Mouse (Mus musculus) neural tube, embryonic 15.5 days (tissue): ENCODE data around the gene Kcnn1. TPM values are rescaled to one million over a fixed set of nuclear protein-coding genes. Genes with fewer than 3 reads are reported as not detected.

Source experiments
- ATAC-seq: fragments of 200-750 bp; cut with Nextera tagmentation; 2 replicates; pipeline ENCODE4 v1.8.0; 2017; ENCODE audit warnings: mild to moderate bottlenecking, moderate TSS enrichment, moderate library complexity; ENCODE audit not compliant: low FRiP score
- H3K27ac ChIP-seq: fragments of 300-500 bp; sonication (generic); replicated peaks from 2 replicates; pipeline ENCODE4 v1.5.1; 2015; ENCODE audit warnings: mild to moderate bottlenecking, inconsistent platforms
- H3K27me3 ChIP-seq: fragments of 300-500 bp; sonication (generic); replicated peaks from 2 replicates; pipeline ENCODE4 v1.6.1; 2015; ENCODE audit warnings: inconsistent platforms
- H3K36me3 ChIP-seq: fragments of 300-500 bp; sonication (generic); 2 replicates; pipeline ENCODE4 v1.6.1; 2015; ENCODE audit warnings: inconsistent platforms
- H3K4me1 ChIP-seq: fragments of 300-500 bp; sonication (generic); 2 replicates; pipeline ENCODE4 v1.6.1; 2015; ENCODE audit warnings: inconsistent platforms
- H3K4me2 ChIP-seq: fragments of 300-500 bp; sonication (generic); 2 replicates; pipeline ENCODE4 v1.6.1; 2015; ENCODE audit warnings: inconsistent platforms, mild to moderate bottlenecking, moderate library complexity
- H3K4me3 ChIP-seq: fragments of 300-500 bp; sonication (generic); replicated peaks from 2 replicates; pipeline ENCODE4 v1.5.1; 2015; ENCODE audit warnings: mild to moderate bottlenecking, inconsistent platforms
- H3K9ac ChIP-seq: fragments of 300-500 bp; sonication (generic); replicated peaks from 2 replicates; pipeline ENCODE4 v1.6.1; 2015; ENCODE audit warnings: mild to moderate bottlenecking, inconsistent platforms
- H3K9me3 ChIP-seq: fragments of 300-500 bp; sonication (generic); replicated peaks from 2 replicates; pipeline ENCODE4 v1.6.1; 2016; ENCODE audit warnings: inconsistent platforms
- WGBS: fragments of 180-500 bp; shearing (Covaris S2); methylation state at CpG from one replicate; pipeline ENCODE4 v1.1.7; 2015; ENCODE audit warnings: mixed read lengths; 5-methylcytosine and 5-hydroxymethylcytosine counted together
- polyA plus RNA-seq: library from polyadenylated mRNA; unstranded; fragments of >200 nt; fragmentation: Nextera tagmentation; extraction: Ambion mirVana; gene quantifications from 2 replicates; pipeline ENCODE4 v1.2.1, GENCODE M21; 2015

Kcnn1 gene
- polyA plus RNA-seq, 1 experiment from 2014 or later = 18.6 TPM

DNA sequence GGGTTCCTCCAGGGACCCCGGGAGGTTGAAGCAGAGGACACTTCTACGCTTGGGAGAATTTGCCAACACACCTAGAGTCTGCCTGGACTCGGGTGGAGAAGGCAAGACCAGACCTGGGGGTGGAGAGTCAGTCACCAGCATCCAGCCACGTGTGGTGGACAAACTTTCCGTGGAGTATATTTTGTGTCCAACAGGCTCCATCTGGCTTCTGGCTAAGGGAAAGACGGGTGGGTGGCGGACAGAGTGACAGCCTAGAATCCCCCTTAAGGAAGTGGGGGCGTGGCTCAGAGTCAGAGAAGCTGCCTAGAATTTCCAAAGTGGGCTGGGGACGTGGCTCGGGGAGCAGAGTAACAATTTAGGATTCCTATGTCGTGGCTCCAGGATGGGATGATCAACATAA lies 41.1 kb downstream of the Kcnn1 start:
- no peaks in the 10 kb centered on the region for H3K36me3 ChIP-seq
- no peaks in the 10 kb centered on the region for H3K9me3 ChIP-seq
- H3K4me2 ChIP-seq = no peak overlapping the region
- H3K9ac ChIP-seq = no peak overlapping the region
- H3K27ac ChIP-seq = no peak overlapping the region
- 0 out of 2 replicates have a peak, but pooled peaks have one; percentile 13 for ATAC-seq
- H3K27me3 ChIP-seq = peaks cover 30% of the 10 kb centered on the region
- no peak overlapping the region for H3K4me3 ChIP-seq
- peaks cover 2% of the 10 kb centered on the region for H3K4me1 ChIP-seq
- 50% methylated on average over 11 of the region's 11 CpGs for WGBS

DNA sequence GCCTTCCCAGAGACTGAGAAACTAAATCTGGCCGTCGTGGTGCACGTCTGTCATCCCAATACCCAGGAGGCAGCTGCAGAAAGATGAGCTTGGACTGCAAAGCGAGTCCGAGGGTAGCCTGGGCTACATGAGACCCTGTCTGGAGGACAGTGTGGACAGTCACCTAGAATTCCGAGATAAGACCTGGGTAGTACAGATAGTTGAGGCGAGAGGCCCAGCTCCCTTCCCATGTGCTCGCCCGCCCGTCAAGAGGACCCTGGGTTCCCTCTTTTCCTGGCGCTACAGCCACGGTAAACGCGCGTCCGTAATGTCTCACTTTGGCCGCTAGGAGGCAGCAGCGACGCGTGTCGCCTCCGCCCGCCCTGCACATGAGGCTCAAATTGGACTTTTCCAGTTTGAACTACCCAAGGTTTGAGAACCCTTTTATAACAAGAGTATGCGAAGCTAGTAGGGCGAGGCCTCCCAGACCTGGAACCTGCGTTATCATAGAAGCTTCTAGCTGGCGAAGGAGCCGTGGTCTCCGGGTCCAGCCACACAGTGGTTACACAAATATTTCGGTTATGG lies 41.6 kb downstream of the Kcnn1 start:
- 16% methylated on average over 30 of the region's 30 CpGs for WGBS
- H3K27me3 ChIP-seq = peaks cover 35% of the 10 kb centered on the region
- H3K9me3 ChIP-seq = no peaks in the 10 kb centered on the region
- no peaks in the 10 kb centered on the region for H3K36me3 ChIP-seq
- peaks cover 7% of the 10 kb centered on the region for H3K4me1 ChIP-seq
- no peak overlapping the region for H3K4me3 ChIP-seq
- H3K27ac ChIP-seq = no peak overlapping the region
- no peak overlapping the region for H3K9ac ChIP-seq
- 0 out of 2 replicates have a peak, but pooled peaks have one; percentile 28 for ATAC-seq
- no peak overlapping the region for H3K4me2 ChIP-seq

DNA sequence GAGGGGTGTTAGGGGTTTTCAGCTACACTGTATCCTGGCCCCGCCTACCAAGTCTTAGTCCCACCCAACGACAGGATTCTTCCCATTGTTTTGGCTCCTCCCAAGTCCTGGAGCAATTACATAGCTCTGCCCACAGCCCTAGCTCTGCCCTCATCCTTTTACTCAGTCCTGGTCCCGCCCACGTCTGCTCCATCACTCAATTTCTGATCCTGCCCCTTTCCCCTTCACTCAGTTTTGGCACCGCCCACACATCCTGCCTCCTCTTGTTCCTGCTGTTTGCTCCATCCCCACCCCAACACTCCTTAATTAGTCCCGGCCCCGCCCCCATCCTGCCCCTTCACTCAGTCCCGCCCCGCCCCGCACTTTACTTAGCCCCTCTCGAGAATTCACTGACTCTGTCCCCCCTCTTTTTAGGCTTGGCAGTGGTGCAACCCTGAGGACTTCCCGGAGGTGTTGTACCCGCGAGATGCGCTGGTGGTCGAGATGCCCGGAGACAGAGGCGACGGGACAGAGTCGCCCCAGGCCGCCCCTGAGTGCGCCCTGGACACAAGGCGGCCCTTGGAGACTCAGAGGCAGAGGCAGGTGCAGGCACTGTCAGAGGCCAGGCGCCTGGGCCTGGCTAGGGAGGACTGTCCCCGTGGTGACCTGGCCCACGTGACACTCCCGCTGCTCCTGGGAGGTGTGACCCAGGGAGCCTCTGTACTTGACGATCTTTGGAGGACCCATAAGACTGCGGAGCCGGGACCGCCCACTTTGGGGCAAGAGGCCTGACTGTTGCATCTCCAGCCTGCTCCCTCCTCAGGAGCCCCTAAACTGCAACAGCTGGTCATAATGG lies 42.7 kb downstream of the Kcnn1 start:
- H3K27me3 ChIP-seq = peaks cover 42% of the 10 kb centered on the region
- peaks cover 7% of the 10 kb centered on the region for H3K4me1 ChIP-seq
- H3K4me2 ChIP-seq = 0 out of 2 replicates have a peak overlapping the region, but pooled peaks have one; percentile 0
- 3% methylated on average over 31 of the region's 31 CpGs for WGBS
- no peak overlapping the region for H3K9ac ChIP-seq
- 0 out of 2 replicates have a peak, but pooled peaks have one; percentile 25 for ATAC-seq
- H3K27ac ChIP-seq = no peak overlapping the region
- no peaks in the 10 kb centered on the region for H3K36me3 ChIP-seq
- H3K4me3 ChIP-seq = no peak overlapping the region
- no peaks in the 10 kb centered on the region for H3K9me3 ChIP-seq

DNA sequence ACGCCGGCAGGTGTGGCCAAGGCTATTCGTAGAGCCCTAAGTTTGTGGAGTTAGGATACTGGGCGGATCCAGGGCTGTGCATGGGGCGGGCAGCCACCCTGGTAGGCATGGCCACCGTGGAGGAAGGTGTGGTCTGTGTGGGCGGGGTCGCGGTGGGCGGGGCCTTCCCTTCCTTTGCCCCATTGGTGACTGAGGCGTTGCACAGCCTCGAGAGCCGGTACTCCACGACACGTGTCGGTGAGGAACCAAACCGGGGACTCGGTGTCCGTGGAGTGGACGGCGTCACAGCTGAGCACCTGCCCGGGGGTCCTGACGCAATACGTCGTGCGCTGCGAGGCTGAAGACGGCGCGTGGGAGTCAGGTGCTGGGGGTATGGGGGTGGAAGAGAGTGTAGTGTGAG lies 46.4 kb downstream of the Kcnn1 start:
- H3K4me2 ChIP-seq = peak overlapping the region; percentile 49
- H3K4me1 ChIP-seq = peaks cover 7% of the 10 kb centered on the region
- H3K36me3 ChIP-seq = no peaks in the 10 kb centered on the region
- peak; percentile 24; the same call in 1 of the 2 replicates for ATAC-seq
- peak overlapping the region; percentile 20 for H3K4me3 ChIP-seq
- H3K27ac ChIP-seq = no peak overlapping the region
- peaks cover 57% of the 10 kb centered on the region for H3K27me3 ChIP-seq
- no peak overlapping the region for H3K9ac ChIP-seq
- H3K9me3 ChIP-seq = no peaks in the 10 kb centered on the region
- 8% methylated on average over 30 of the region's 30 CpGs for WGBS

DNA sequence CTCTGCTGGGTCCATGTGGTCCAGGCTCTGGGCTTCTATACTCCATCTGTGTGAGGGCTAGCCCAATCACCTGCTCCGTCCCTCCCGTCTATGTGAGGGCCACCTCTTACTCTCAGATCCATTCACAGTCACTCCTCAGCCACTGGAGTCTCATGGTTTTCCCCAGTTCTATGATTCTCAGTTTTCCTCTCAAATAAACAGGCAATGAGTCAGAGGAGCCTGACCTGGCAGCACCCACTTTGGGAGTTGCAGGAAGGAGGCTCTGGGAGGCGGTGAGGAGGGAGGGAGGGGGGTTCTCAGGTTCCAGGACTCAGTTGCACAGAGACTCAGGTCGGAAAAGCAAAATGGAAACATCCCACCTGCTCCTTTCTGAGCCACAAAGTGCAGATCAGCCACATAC lies 50.2 kb downstream of the Kcnn1 start:
- H3K27ac ChIP-seq = no peak overlapping the region
- no peak overlapping the region for H3K4me3 ChIP-seq
- ATAC-seq = no peak
- no peak overlapping the region for H3K4me2 ChIP-seq
- H3K9me3 ChIP-seq = no peaks in the 10 kb centered on the region
- peaks cover 38% of the 10 kb centered on the region for H3K27me3 ChIP-seq
- H3K9ac ChIP-seq = no peak overlapping the region
- peaks cover 7% of the 10 kb centered on the region for H3K4me1 ChIP-seq
- no peaks in the 10 kb centered on the region for H3K36me3 ChIP-seq
- 77% methylated on average over 4 of the region's 4 CpGs for WGBS

DNA sequence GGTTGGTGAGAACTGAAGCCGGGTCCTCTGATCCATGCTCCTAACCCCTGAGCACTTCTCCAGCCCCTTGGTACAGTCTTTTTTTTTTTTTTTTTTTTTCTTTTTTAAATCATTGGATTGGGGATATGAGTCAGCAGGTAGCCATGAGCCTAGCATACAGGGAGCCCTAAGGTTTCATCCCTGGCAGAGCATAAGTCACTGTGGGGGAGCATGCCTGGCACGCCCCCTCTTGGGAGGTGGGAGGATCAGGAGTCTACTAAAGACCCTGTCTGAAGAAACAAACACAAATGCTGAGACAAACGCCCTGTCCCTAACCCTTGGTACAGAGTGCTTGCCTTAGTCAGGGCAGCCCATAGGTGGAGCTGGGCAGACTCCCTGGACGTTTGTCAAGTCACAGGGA lies 51.0 kb downstream of the Kcnn1 start:
- Histone ChIP-seq H3K36me3 (no peaks in the 10 kb centered on the region), H3K27me3 (peaks cover 35% of the 10 kb centered on the region), H3K27ac (no peak overlapping the region), H3K4me2 (no peak overlapping the region), H3K9ac (no peak overlapping the region), H3K4me3 (no peak overlapping the region), H3K4me1 (peaks cover 6% of the 10 kb centered on the region), H3K9me3 (no peaks in the 10 kb centered on the region)
- 50% methylated on average over 4 of the region's 4 CpGs for WGBS
- ATAC-seq = no peak

DNA sequence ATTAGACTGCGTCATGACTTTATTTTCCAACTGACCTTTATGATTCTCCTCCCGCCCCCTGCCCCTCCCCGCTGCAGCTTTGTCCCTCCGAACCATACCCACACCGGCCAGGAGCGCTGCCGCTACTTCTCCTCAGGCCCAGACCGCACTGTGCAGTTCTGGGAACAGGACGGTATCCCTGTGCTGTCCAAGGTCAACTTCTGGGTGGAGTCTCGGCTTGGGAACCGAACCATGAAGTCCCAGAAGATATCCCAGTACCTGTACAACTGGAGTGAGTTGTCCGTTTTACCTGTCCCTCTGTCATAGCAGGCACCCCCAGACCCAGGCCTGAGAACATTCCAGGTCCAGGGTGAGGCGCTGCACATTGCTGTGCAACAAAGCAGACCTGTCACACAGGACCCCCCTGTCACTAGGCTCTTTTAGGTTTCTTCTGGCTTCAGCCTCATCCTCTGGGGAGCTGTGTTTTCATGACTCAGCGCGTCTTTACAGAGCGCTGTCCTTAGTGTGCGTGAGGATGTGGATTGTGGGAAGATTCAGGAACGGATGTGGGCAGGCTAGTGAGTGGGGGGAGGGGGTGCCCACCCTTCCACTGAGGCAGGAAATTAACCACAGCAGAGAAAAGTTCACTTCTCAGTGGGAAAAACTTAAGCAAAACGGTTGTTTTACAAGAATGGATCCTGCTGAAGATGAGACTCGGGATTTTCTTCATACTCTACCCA lies 51.9 kb downstream of the Kcnn1 start:
- WGBS = 70% methylated on average over 20 of the region's 20 CpGs
- Histone ChIP-seq H3K27ac (no peak overlapping the region), H3K36me3 (no peaks in the 10 kb centered on the region), H3K4me1 (no peaks in the 10 kb centered on the region), H3K27me3 (peaks cover 28% of the 10 kb centered on the region), H3K9ac (no peak overlapping the region), H3K4me2 (no peak overlapping the region), H3K4me3 (no peak overlapping the region), H3K9me3 (no peaks in the 10 kb centered on the region)
- ATAC-seq = no peak

DNA sequence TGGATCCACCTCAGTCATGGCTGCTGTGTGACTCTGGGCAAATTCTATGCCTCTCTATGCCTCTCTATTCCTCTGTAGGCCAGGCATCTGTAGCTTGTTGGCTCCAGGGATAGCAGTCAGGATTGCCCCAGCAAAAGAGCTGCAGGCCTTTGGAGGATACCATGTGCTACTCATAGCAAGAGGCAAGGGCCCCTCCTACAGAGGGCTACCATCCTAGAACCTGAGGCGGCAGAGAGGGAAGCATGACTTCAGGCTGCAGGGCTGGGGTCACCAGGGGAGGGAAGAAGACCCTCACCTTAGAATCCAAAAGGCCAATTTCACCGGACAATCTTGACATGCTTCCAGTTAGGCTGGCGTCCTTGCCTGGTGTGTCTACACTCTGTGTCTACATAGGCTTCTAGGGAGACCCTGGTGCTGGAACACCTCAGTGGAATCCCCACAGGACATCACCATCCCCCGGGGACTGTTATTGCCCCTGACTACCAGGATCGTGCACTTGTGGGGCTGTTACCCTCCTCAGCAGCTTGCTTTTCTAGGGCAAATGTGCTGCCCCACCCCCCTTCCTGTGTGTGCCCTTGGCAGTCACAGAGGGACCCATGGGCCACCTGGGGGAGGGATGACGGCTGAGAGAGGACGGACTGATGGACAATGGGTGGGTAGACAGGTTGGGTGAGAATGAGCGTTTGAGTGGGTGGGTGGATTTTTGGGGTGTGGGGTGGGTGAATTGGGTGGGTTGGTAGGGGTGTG lies 53.9 kb downstream of the Kcnn1 start:
- H3K9me3 ChIP-seq = no peaks in the 10 kb centered on the region
- H3K4me1 ChIP-seq = peaks cover 10% of the 10 kb centered on the region
- WGBS = 80% methylated on average over 8 of the region's 8 CpGs
- no peak overlapping the region for H3K4me3 ChIP-seq
- no peak overlapping the region for H3K4me2 ChIP-seq
- H3K27ac ChIP-seq = no peak overlapping the region
- H3K36me3 ChIP-seq = no peaks in the 10 kb centered on the region
- H3K27me3 ChIP-seq = peaks cover 37% of the 10 kb centered on the region
- no peak for ATAC-seq
- no peak overlapping the region for H3K9ac ChIP-seq

DNA sequence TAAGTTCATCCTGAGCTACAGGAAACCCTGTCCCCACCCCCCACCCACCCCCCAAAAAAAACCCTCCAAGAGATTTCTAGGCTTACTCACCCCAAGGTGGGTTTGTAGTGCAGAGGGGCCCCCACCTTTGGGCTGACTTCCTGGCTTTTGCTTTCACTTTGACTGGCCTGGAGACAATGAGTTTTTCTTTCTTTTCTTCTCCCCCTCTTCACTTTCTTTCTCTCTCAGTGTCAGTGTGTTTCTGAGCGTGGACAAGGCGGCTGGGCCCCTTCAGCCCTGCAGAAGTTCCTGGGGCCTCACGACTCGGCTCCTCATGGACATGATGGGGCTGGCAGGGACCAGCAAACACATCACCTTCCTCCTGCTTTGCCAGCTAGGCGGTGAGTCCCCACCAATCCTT lies 54.8 kb downstream of the Kcnn1 start, which contains the start of gene Il12rb1:
Gene Il12rb1, plus strand, starts transcription at position 211 of the 400 bp plus-strand sequence.
- ATAC-seq = no peak
- H3K9ac ChIP-seq = no peak within 1 kb of the TSS
- 57% methylated on average over 5 of the region's 5 CpGs for WGBS
- no peak within 1 kb of the TSS for H3K27ac ChIP-seq
- H3K4me1 ChIP-seq = peaks cover 16% of the 10 kb centered on the region
- H3K36me3 ChIP-seq = no peaks in the 10 kb centered on the region
- no peaks in the 10 kb centered on the region for H3K9me3 ChIP-seq
- no peak within 1 kb of the TSS for H3K4me3 ChIP-seq
- no peak within 1 kb of the TSS for H3K4me2 ChIP-seq
- H3K27me3 ChIP-seq = peaks cover 37% of the 10 kb centered on the region

DNA sequence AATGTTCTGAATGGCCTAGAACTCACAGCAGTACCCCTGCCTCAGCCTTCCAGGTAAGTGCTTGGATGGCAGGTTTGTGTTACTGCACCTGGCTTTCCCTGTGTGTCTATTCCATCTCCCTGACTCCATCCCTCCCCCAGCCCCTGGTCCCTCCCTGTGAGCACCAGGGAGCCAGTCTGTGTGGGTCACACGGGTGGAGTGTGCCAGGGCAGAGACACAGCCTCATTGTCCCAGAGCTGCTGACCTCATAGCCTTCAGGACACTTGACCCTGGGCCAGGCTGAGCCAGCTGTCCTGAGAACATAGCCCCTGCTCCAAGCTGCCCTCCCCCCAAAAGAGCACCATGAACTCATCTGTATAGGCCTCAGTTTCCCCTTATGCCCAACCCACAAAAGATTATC lies 55.8 kb downstream of the Kcnn1 start:
- Histone ChIP-seq H3K36me3 (no peaks in the 10 kb centered on the region), H3K4me3 (no peak overlapping the region), H3K27me3 (peaks cover 44% of the 10 kb centered on the region), H3K9me3 (no peaks in the 10 kb centered on the region), H3K27ac (no peak overlapping the region), H3K4me1 (peaks cover 16% of the 10 kb centered on the region), H3K9ac (no peak overlapping the region), H3K4me2 (no peak overlapping the region)
- 45% methylated on average over 1 of the region's 1 CpGs for WGBS
- no peak for ATAC-seq

DNA sequence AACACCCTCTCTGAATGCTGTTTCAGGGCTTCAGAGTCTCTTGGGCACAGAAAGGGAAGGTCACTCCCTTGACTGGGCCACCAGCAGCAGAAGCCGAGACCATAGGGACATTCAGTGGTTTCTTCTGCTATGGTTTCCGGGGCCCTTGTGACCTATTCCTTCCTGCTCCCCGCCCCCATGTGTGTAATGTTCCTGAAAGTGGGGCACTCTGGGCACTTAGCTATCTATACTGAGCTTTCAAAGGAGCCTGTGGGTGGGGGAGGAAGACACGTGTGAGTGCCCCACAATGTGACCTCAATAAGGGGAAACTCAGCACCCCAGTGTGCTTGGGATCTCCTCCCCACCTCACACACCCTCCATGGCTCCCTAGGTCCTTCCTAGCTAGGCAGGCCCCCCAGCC lies 56.5 kb downstream of the Kcnn1 start:
- H3K27me3 ChIP-seq = peaks cover 51% of the 10 kb centered on the region
- no peak overlapping the region for H3K4me3 ChIP-seq
- WGBS = 75% methylated on average over 4 of the region's 4 CpGs

More for the DNA sequence above, 56.5 kb downstream of the Kcnn1 start:
- Histone ChIP-seq H3K4me1 (peaks cover 16% of the 10 kb centered on the region), H3K4me2 (no peak overlapping the region), H3K9ac (no peak overlapping the region), H3K9me3 (no peaks in the 10 kb centered on the region), H3K27ac (no peak overlapping the region), H3K36me3 (no peaks in the 10 kb centered on the region)
- no peak for ATAC-seq
